Mouse (Mus musculus) lung, postnatal 0 days (tissue): ENCODE data around the gene Rsph1.

Experiments used
- CTCF ChIP-seq: IDR thresholded peaks from 2 replicates; pipeline ENCODE4 v1.5.1; 2016; ENCODE audit warnings: antibody characterized with exemption, mild to moderate bottlenecking
- EP300 ChIP-seq: IDR thresholded peaks from 2 replicates; pipeline ENCODE4 v1.6.1; 2016; ENCODE audit warnings: antibody characterized with exemption, mild to moderate bottlenecking, control low read depth

GRCm38 (mm10) chr17:31279541-31279940 lies 2.4 kb upstream of the Rsph1 start:
- no peak for TF ChIP-seq EP300
- no peak for TF ChIP-seq CTCF
